Mouse (Mus musculus) forebrain, embryonic 15.5 days (tissue): ENCODE results near the gene Usp10. TPM values are rescaled to one million over a fixed set of nuclear protein-coding genes. Genes with fewer than 3 reads are reported as not detected.

Experiments used
- ATAC-seq: fragments of 200-750 bp; cut with Nextera tagmentation; replicated peaks from 2 replicates; pipeline ENCODE4 v1.8.0; 2017; ENCODE audit warnings: mild to moderate bottlenecking, moderate TSS enrichment, moderate library complexity
- H3K27ac ChIP-seq: fragments of 300-500 bp; sonication (generic); replicated peaks from 2 replicates; pipeline ENCODE4 v1.5.1; 2015; ENCODE audit warnings: mild to moderate bottlenecking, inconsistent platforms
- H3K27me3 ChIP-seq: fragments of 300-500 bp; sonication (generic); 2 replicates; pipeline ENCODE4 v1.6.1; 2015; ENCODE audit warnings: inconsistent platforms
- H3K36me3 ChIP-seq: fragments of 300-500 bp; sonication (generic); 2 replicates; pipeline ENCODE4 v1.6.1; 2015; ENCODE audit warnings: mild to moderate bottlenecking, inconsistent platforms
- H3K4me1 ChIP-seq: fragments of 300-500 bp; sonication (generic); 2 replicates; pipeline ENCODE4 v1.6.1; 2015; ENCODE audit warnings: inconsistent platforms
- H3K4me2 ChIP-seq: fragments of 300-500 bp; sonication (generic); replicated peaks from 2 replicates; pipeline ENCODE4 v1.6.1; 2015; ENCODE audit warnings: mild to moderate bottlenecking, inconsistent platforms
- H3K4me3 ChIP-seq: fragments of 300-500 bp; sonication (generic); 2 replicates; pipeline ENCODE4 v1.5.1; 2015; ENCODE audit warnings: mild to moderate bottlenecking, inconsistent platforms
- H3K9ac ChIP-seq: fragments of 300-500 bp; sonication (generic); replicated peaks from 2 replicates; pipeline ENCODE4 v1.6.1; 2015; ENCODE audit warnings: mild to moderate bottlenecking, inconsistent platforms
- H3K9me3 ChIP-seq: fragments of 300-500 bp; sonication (generic); 2 replicates; pipeline ENCODE4 v1.6.1; 2016; ENCODE audit warnings: inconsistent platforms
- WGBS: fragments of 180-500 bp; shearing (Covaris S2); methylation state at CpG from one replicate; pipeline ENCODE4 v1.1.7; 2015; ENCODE audit warnings: mixed read lengths; 5-methylcytosine and 5-hydroxymethylcytosine counted together
- polyA plus RNA-seq: library from polyadenylated mRNA; unstranded; fragments of >200 nt; fragmentation: Nextera tagmentation; extraction: Ambion mirVana; gene quantifications from 2 replicates; pipeline ENCODE4 v1.2.1, GENCODE M21; 2015

Gene Usp10
- polyA plus RNA-seq, 1 experiment from 2014 or later: 143 TPM

DNA sequence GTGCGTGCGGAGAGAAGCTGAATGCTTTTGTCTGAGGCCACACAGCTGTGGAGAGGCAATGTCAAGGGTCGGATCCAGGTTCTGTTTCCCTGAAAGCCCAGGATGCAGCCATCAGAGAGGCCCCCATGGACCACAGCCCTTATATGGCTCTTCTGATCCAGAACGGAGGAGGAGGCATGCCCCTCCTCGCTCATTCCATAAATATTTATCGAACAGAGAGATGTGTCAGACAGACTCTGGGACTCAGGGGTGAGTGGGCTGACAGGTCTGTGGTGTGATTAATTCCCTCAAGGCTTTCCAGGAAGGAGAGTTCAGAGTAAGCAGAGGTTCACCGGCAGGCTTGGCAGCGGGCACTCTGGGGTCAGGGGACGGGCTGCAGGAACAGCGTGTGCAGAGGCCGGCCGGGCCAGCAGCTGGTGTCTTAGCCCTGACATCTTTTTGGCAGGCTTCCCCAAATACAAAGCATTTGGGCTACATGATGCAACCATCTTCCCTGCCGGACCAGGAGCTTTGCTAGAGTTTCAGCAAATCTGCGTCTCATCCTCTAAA is 94.1 kb downstream of the Usp10 start:
- no peaks in the 10 kb centered on the region for H3K9me3 ChIP-seq
- no peak overlapping the region for H3K4me3 ChIP-seq
- no peak overlapping the region for H3K27ac ChIP-seq
- no peak for ATAC-seq
- 60% methylated on average over 14 of the region's 14 CpGs for WGBS
- H3K27me3 ChIP-seq: no peaks in the 10 kb centered on the region
- H3K4me1 ChIP-seq: no peaks in the 10 kb centered on the region
- no peak overlapping the region for H3K9ac ChIP-seq
- no peaks in the 10 kb centered on the region for H3K36me3 ChIP-seq
- H3K4me2 ChIP-seq: no peak overlapping the region

DNA sequence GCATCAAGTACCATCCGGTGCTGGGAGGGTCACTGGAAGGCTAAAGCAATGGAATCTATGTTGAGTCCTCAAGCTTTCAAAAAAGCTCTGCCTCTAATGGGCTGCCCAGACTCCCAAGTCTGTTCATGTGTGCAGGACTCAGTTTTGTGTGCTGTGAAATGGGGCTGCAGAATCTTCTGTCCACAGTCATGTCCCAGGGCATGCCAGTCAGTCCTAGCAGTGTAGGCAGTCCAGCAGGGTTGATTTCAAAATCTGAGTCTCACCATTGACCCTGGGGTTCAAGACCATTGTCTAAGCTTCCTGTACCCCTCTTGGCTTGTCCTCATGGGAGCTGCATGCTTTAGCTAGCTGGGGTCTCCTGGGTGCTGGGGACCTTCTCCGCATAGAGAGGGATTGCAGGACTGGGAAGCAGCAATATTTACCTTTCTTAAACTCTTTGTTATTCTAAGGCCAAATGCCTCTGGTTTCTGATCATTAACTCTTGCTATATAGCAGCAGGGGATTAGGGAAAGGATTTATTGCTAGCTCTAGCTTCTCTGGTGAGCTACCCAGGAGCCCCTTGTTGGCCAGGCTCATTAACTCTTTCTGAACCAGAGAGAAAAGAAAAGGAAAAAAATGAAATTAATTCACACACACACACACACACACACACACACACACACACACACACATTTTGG is 94.7 kb downstream of the Usp10 start:
- no peaks in the 10 kb centered on the region for H3K4me1 ChIP-seq
- H3K9ac ChIP-seq: no peak overlapping the region
- ATAC-seq: no peak
- H3K4me3 ChIP-seq: no peak overlapping the region
- H3K27me3 ChIP-seq: no peaks in the 10 kb centered on the region
- H3K4me2 ChIP-seq: no peak overlapping the region
- no peaks in the 10 kb centered on the region for H3K36me3 ChIP-seq
- no peak overlapping the region for H3K27ac ChIP-seq
- 52% methylated on average over 2 of the region's 2 CpGs for WGBS
- no peaks in the 10 kb centered on the region for H3K9me3 ChIP-seq

DNA sequence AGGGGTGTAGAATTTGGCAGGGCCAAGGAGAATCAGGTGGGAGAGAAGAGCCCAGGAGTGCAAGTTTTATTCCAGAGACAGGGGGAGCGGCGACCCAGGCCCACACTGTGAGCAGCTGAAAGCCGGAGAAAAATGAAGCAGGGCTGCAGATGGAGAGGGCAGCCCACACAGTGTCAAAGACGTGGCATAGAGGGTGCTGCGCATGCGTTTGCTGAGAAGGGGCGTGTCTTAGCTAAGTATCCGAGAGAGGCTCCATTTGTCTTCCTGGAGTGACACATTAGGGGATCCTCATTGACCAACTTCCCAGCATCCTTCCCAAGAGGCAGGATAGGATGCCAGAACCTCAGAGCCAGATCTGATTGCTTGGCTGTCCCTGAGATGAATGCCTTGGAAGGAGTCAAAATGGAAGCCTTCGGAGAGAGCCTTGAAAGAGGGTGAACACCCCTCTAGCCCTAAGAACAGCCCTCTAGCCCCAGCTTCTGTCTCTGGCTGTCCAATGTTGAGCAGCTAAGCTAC is 96.5 kb downstream of the Usp10 start:
- ATAC-seq: no peak

More for the DNA sequence above, 96.5 kb downstream of the Usp10 start:
- no peak overlapping the region for H3K9ac ChIP-seq
- H3K4me1 ChIP-seq: no peaks in the 10 kb centered on the region
- H3K4me3 ChIP-seq: no peak overlapping the region
- no peaks in the 10 kb centered on the region for H3K27me3 ChIP-seq
- no peak overlapping the region for H3K27ac ChIP-seq
- no peak overlapping the region for H3K4me2 ChIP-seq
- no peaks in the 10 kb centered on the region for H3K9me3 ChIP-seq
- H3K36me3 ChIP-seq: no peaks in the 10 kb centered on the region
- WGBS: 47% methylated on average over 9 of the region's 9 CpGs

Other genes starting within 250 kb of the Usp10 start
- 2.4 and 2.9 TPM in 2 replicates for gene Wfdc1, start 244.0 kb upstream of the Usp10 start, polyA plus RNA-seq
- 0.09 TPM in 1 of 2 replicates, not detected in the other for gene Atp2c2, start 210.4 kb upstream of the Usp10 start, polyA plus RNA-seq
- 14.5 and 14.9 TPM in 2 replicates for gene Tldc1, start 131.9 kb upstream of the Usp10 start, polyA plus RNA-seq
- 127 and 138 TPM in 2 replicates for gene Cotl1, start 69.8 kb upstream of the Usp10 start, polyA plus RNA-seq
- gene Klhl36, start 48.1 kb upstream of the Usp10 start, polyA plus RNA-seq: 15.3 and 15.4 TPM in 2 replicates
- gene Gm20388, start 481 bp downstream of the Usp10 start, polyA plus RNA-seq: not detected in 2 replicates
- gene Crispld2, start 82.1 kb downstream of the Usp10 start, polyA plus RNA-seq: 1.1 and 1.2 TPM in 2 replicates
- gene Zdhhc7, start 191.1 kb downstream of the Usp10 start, polyA plus RNA-seq: 30.9 and 34.5 TPM in 2 replicates
- gene 6430548M08Rik, start 203.8 kb downstream of the Usp10 start, polyA plus RNA-seq: 23.1 and 30.0 TPM in 2 replicates